Mouse (Mus musculus) brain, embryonic 14.5 days (tissue): ENCODE measurements around the gene Ccdc3. TPM values are rescaled to one million over a fixed set of nuclear protein-coding genes. Genes with fewer than 3 reads are reported as not detected.

Experiments used
- DNase-seq: peaks from one replicate; pipeline ENCODE4 v3.0.0-alpha.2; 2011; ENCODE audit warnings: low read depth
- CTCF ChIP-seq: fragments of 200-500 bp; IDR thresholded peaks from 2 replicates; pipeline ENCODE4 v1.5.1; 2012; ENCODE audit warnings: inconsistent platforms, mild to moderate bottlenecking, moderate library complexity, borderline replicate concordance; ENCODE audit not compliant: insufficient read depth, insufficient read length; ENCODE audit errors: extremely low read depth
- POLR2A ChIP-seq: fragments of 200-500 bp; IDR thresholded peaks from 2 replicates; pipeline ENCODE4 v1.6.1; 2012; ENCODE audit warnings: mild to moderate bottlenecking, inconsistent platforms, borderline replicate concordance; ENCODE audit not compliant: poor library complexity, insufficient read depth, insufficient read length, severe bottlenecking; ENCODE audit errors: extremely low read depth
- polyA plus RNA-seq: library from polyadenylated mRNA; depleted of rRNA; stranded (reverse); fragments of >200 nt; gene quantifications from 2 replicates; pipeline ENCODE4 v1.2.3, GENCODE M21; 2012

Gene Ccdc3
- polyA plus RNA-seq, 1 experiment, result 10.2 TPM

- TF ChIP-seq CTCF (no peak), POLR2A (no peak)
- no peak for DNase-seq
Measured at GRCm38 (mm10) chr2:5127369-5127768, 10.2 kb upstream of the Ccdc3 start.

DNA sequence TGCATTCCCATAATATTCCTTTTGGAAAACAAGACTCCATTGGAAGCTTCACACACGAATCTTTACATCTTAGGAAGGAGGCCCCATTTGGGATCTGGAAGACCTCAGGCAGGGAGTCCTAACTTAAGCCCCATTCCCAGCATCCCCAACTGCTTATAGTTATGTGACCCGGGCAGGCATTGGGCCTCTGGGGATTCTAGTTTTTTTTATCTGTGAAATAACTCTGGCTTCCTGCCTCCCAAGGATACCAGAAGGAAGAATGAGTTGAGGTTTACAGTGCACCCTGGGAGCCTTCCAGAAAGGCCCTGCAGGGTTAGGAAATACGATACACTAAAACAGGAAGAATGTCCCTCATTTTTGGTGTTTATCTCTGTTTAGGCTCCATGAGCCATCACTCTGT is 8.5 kb upstream of the Ccdc3 start:
- no peak for TF ChIP-seq CTCF
- no peak for TF ChIP-seq POLR2A
- DNase-seq, result no peak

DNA sequence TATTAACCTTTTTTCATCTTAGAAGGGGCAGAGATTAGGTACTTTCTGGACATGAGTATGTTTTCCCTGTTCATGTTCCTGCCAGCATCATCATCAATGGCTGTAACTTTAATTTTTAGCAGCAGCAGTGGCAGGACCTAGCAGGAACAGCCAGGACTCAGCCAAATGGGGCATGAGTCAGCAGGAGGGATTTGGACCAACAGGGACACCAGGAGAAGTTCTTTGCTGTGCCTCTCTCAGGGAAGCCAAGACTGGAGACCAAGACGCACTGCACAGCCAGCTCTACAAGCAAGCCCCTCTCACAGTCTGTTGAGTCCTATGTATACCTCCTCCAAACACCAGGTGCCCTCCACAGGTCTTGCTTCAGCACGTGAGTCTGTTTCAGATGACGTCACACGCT is 5.5 kb upstream of the Ccdc3 start:
- TF ChIP-seq CTCF (no peak), POLR2A (no peak)

DNA sequence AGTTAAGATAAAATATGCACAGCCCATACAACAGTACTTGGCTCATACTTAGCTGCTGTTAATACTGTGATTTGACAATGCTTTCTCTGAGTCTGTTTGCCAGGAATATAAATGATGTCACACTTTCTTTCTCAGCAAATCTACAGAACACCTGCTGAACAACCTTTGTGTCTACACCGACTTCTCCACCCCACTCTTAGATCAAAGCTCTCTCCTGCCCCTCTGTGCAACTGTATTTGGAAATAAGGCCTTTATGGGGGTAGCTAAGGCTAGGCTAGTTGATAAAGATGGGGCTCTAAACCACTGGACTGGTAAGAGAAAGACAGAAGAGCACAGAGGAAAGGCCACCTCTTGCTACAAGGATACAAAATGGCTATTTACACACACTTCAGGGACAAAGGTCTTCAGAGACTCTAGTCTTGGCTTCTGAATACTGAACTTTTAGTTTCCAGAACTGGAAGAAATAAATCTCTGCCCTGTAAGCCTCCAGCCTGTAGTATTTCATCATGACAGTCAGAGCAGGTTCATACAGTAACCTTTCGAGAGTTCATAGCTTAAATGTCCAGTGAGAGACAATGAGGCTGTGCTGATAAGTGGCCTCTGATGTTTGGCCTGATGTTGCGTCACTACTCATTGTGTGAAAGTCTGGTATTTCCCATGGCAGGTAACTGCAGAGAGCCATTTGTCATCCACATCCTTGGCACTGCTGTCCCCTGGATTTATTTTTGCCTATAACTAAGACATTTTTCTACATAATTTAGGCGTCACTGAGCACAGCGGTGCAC is 2.4 kb upstream of the Ccdc3 start:
- DNase-seq, result no peak
- TF ChIP-seq CTCF, result no peak
- TF ChIP-seq POLR2A, result no peak

More for the DNA sequence above, 5.5 kb upstream of the Ccdc3 start:
- DNase-seq, result no peak

- no peak for DNase-seq
- no peak for TF ChIP-seq POLR2A
- TF ChIP-seq CTCF, result no peak
Measured at GRCm38 (mm10) chr2:5139961-5140360, 2.4 kb downstream of the Ccdc3 start.

- TF ChIP-seq CTCF (no peak), POLR2A (no peak)
- DNase-seq, result no peak
Measured at GRCm38 (mm10) chr2:5144446-5144845, 6.9 kb downstream of the Ccdc3 start.

GRCm38 (mm10) chr2:5147907-5148306 is 10.3 kb downstream of the Ccdc3 start:
- TF ChIP-seq CTCF, result no peak
- no peak for DNase-seq

DNA sequence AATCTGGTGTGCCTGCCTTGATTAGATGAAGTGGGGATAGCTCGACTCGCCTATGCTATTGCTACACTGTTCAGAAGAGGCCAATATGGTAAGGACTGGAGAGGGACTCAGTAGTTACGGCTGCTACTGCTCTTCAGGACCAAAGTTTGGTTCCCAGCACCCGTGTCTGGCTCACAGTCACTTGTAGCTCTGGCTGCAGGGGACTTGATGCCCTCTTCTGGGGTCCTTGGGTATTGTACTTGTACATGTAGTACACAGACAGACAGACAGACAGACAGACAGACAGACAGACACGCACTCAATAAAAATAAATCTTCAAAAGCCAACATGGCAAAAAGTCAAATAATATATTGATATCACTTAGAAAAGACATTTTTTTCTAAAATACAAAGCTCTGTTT is 17.1 kb downstream of the Ccdc3 start:
- TF ChIP-seq CTCF, result no peak
- no peak for TF ChIP-seq POLR2A
- DNase-seq, result no peak

- TF ChIP-seq CTCF (no peak), POLR2A (no peak)
- DNase-seq, result peak; percentile 51
Measured at GRCm38 (mm10) chr2:5160236-5160848, 22.8 kb downstream of the Ccdc3 start.

DNA sequence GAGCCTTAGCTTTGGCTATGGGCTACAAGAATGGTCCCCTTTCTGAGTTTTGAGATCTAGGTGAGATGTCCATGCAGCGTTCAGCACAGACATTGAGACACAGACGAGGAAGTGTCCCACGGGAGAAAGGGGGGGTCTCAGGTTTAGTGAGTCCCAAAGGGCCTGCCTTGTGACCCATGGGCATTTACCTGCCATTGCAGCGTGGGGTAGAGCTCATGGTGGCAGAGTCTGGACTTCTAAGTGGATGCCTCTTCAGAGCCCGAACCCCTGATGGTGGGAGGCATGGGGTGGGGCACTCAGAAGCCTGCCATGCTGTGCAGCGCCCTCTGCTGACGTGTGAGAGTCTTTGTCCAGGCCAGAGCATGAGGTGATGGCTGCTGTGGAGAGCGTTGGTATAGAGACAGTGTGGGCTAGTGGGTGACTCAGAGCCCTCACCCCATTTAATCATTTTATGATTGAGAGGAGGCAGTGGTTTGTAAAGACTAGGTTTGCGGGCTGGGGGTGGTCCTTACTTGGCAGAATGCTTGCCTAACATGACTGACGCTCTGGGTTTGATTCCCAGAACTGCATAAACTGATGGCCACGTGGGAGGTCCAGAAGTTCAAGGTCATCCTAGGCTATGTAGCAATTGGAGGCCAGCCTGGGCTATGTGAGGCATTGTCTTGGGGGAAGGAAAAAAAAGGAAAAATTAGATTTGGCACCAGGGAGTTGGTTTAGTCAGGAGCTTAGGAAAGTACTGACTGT is 23.6 kb downstream of the Ccdc3 start:
- no peak for DNase-seq
- TF ChIP-seq CTCF, result peak; percentile 27; the same call in 1 of the 2 replicates
- TF ChIP-seq POLR2A, result no peak

- no peak for TF ChIP-seq CTCF
- TF ChIP-seq POLR2A, result no peak
- DNase-seq, result no peak
Measured at GRCm38 (mm10) chr2:5161908-5162674, 24.5 kb downstream of the Ccdc3 start.
